Mouse (Mus musculus): ENCODE measurements around the gene Grin2b.

DNA sequence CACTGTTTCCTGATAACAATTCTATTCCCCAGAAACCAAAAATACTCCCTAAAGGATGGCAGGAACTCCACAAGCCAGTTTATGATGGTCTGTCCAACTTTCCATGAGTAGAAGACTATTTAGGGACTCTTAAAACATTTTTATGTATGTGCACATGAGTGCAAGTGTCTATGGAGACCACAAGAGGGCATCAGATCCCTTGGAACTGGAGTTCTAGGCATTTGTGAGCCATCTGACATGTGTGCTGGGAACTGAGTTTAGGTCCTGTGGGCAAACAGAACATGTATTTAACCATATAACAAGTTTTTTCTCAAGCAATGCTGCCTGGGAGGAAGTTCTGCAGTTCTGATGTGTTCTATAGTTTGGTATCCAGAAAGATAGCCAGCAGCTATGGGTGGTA lies 501.3 kb downstream of the Grin2b start:
- TF ChIP-seq EP300 (IDR thresholded peaks at IDR 0.05; ENCODE audit: low read depth) (no peak), CTCF (IDR thresholded peaks at IDR 0.05; ENCODE audit: low read depth) (no peak)
